Mouse (Mus musculus): ENCODE measurements around the gene Il7r. TPM values are rescaled to one million over a fixed set of nuclear protein-coding genes. Genes with fewer than 3 reads are reported as not detected.

Gene Il7r
- total and polyA plus RNA-seq, 3 experiments = not detected

DNA sequence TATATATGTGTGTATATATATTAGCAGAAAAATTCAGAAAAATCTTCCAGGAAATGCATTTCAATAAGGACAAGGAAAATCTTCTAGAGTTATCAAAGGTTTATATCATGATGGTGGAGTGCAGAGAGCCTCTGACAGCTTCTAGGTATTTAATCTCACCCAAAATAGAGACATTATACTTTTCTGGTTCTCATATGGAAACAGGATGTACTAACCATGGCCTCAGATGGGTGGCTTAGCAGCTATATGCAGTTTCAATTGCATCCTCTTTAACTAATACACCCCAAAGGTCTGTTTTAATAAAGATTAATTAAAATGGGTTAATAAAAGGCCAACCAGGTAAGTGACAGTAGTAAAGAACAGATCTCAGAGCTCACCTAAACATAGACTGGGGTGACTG, 3.6 kb downstream of the Il7r start:
- H3K36me3 ChIP-seq (ENCODE audit: control insufficient read depth in 1 of 2, insufficient read depth in 2 of 2, low read length in 2 of 2) = no peaks in the 10 kb centered on the region
- H3K9me3 ChIP-seq (replicated peaks; ENCODE audit: insufficient read depth, low read length) = no peaks in the 10 kb centered on the region
- H3K27me3 ChIP-seq (ENCODE audit: control insufficient read depth in 1 of 2, insufficient read depth in 2 of 2, low read length in 2 of 2) = peaks cover 0 to 1% of the 10 kb centered on the region in 2 experiments; a peak in 2 of 4 replicates
- no peak for DNase-seq (ENCODE audit: low read depth, low spot score)
- H3K9ac ChIP-seq (ENCODE audit: control insufficient read depth, low read depth, low read length, poor library complexity, severe bottlenecking) = no peak overlapping the region
- TF ChIP-seq CHD2 (IDR thresholded peaks at IDR 0.05; ENCODE audit: low read length) (no peak), SMC3 (IDR thresholded peaks at IDR 0.05; ENCODE audit: low read depth, low read length) (no peak), KAT2A (conservative IDR thresholded peaks at IDR 0.05; ENCODE audit: low read depth, low read length) (no peak), ZMIZ1 (IDR thresholded peaks at IDR 0.05; ENCODE audit: low read depth, low read length) (no peak), TCF12 (IDR thresholded peaks at IDR 0.05; ENCODE audit: low read depth, low read length) (no peak), E2F4 (IDR thresholded peaks at IDR 0.05; ENCODE audit: borderline replicate concordance, low read depth, low read length) (no peak), GATA1 (IDR thresholded peaks at IDR 0.05; ENCODE audit: low read depth, low read length) (no peak), POLR2A (IDR thresholded peaks at IDR 0.05; ENCODE audit: control insufficient read depth in 1 of 2, insufficient read depth in 1 of 2, low read depth in 1 of 2, low read length in 2 of 2, poor library complexity in 1 of 2) (no peak), ELF1 (IDR thresholded peaks at IDR 0.05; ENCODE audit: low read depth, low read length) (no peak)
- no peaks in the 10 kb centered on the region for H3K79me2 ChIP-seq (ENCODE audit: control insufficient read depth, insufficient read depth, low read length, poor library complexity)
- no peak overlapping the region for H3K4me3 ChIP-seq (ENCODE audit: control insufficient read depth in 1 of 2, insufficient read depth in 1 of 2, low read depth in 2 of 2, low read length in 2 of 2)
- H3K27ac ChIP-seq (ENCODE audit: control insufficient read depth, low read depth, low read length) = no peak overlapping the region
- no peaks in the 10 kb centered on the region for H3K4me1 ChIP-seq (ENCODE audit: control insufficient read depth in 1 of 2, insufficient read depth in 2 of 2, low read length in 2 of 2)

DNA sequence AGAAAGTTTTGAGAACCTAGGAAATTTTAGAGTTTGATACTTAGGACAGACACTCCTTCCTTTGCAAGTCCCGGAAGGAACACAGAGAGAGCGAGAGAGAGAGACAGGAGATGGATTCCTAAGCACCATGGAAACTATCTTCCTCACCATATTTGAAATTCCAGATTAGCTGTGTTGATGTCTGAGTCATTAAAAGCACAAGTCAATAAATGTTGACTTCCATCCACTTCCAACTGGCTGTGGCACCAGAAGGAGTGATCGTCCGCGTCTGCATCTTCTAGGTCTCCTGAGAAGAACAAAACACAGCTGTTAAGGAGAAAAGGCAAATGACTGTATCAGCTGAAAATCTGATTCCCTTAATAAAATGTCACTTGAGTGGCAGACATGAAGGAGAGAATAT, 5.1 kb downstream of the Il7r start:
- Histone ChIP-seq H3K9me3 (replicated peaks; ENCODE audit: insufficient read depth, low read length) (no peaks in the 10 kb centered on the region), H3K9ac (ENCODE audit: control insufficient read depth, low read depth, low read length, poor library complexity, severe bottlenecking) (no peak overlapping the region), H3K36me3 (ENCODE audit: control insufficient read depth in 1 of 2, insufficient read depth in 2 of 2, low read length in 2 of 2) (no peaks in the 10 kb centered on the region), H3K79me2 (ENCODE audit: control insufficient read depth, insufficient read depth, low read length, poor library complexity) (no peaks in the 10 kb centered on the region), H3K27me3 (ENCODE audit: control insufficient read depth in 1 of 2, insufficient read depth in 2 of 2, low read length in 2 of 2) (no peaks in the 10 kb centered on the region), H3K27ac (ENCODE audit: control insufficient read depth, low read depth, low read length) (no peak overlapping the region), H3K4me3 (ENCODE audit: control insufficient read depth in 1 of 2, insufficient read depth in 1 of 2, low read depth in 2 of 2, low read length in 2 of 2) (no peak overlapping the region), H3K4me1 (ENCODE audit: control insufficient read depth in 1 of 2, insufficient read depth in 2 of 2, low read length in 2 of 2) (no peaks in the 10 kb centered on the region)
- no peak for DNase-seq (ENCODE audit: low read depth, low spot score)
- no peak for TF ChIP-seq MAZ (IDR thresholded peaks at IDR 0.05; ENCODE audit: low read depth, low read length)
- TF ChIP-seq UBTF (IDR thresholded peaks at IDR 0.05; ENCODE audit: borderline replicate concordance, insufficient read depth, low read depth, low read length) = no peak
- TF ChIP-seq USF1 (IDR thresholded peaks at IDR 0.05; ENCODE audit: low read depth, low read length) = no peak

DNA sequence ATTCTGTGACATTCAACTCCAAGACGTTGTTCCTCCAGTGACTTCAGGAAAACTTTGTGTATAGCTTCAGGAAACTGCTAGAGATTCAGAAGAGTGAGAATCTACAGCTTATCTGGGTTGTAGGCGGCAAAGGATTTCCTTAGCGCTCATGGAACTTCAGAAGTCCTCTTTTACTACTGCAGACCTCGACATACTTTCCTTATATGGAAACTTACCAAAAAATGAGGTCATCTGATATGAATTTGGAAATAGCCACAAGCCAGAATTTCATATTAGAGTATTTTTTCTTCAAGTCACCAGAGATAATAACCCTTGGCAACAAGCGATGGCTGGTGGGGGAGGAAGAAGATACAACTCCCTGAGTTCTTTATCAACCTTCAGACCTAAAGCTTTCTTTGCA, 6.0 kb downstream of the Il7r start:
- no peaks in the 10 kb centered on the region for H3K9me3 ChIP-seq (replicated peaks; ENCODE audit: insufficient read depth, low read length)
- H3K79me2 ChIP-seq (ENCODE audit: control insufficient read depth, insufficient read depth, low read length, poor library complexity) = no peaks in the 10 kb centered on the region
- DNase-seq (ENCODE audit: low read depth, low spot score) = no peak
- no peaks in the 10 kb centered on the region for H3K36me3 ChIP-seq (ENCODE audit: control insufficient read depth in 1 of 2, insufficient read depth in 2 of 2, low read length in 2 of 2)
- no peak overlapping the region for H3K9ac ChIP-seq (ENCODE audit: control insufficient read depth, low read depth, low read length, poor library complexity, severe bottlenecking)
- H3K27me3 ChIP-seq (ENCODE audit: control insufficient read depth in 1 of 2, insufficient read depth in 2 of 2, low read length in 2 of 2) = peaks cover 0 to under 1% of the 10 kb centered on the region in 2 experiments; a peak in 1 of 4 replicates
- no peak overlapping the region for H3K4me3 ChIP-seq (ENCODE audit: control insufficient read depth in 1 of 2, insufficient read depth in 1 of 2, low read depth in 2 of 2, low read length in 2 of 2)
- peak; percentile 43 for TF ChIP-seq GATA1 (IDR thresholded peaks at IDR 0.05; ENCODE audit: low read depth, low read length)
- TF ChIP-seq CHD2 (IDR thresholded peaks at IDR 0.05; ENCODE audit: low read length) = no peak
- H3K27ac ChIP-seq (ENCODE audit: control insufficient read depth, low read depth, low read length) = no peak overlapping the region
- no peaks in the 10 kb centered on the region for H3K4me1 ChIP-seq (ENCODE audit: control insufficient read depth in 1 of 2, insufficient read depth in 2 of 2, low read length in 2 of 2)
